Mouse (Mus musculus) layer of hippocampus, adult 11-12 months (tissue): ENCODE data around the gene Vmn2r19.
A peak's percentile ranks its signal among the peaks of the same experiment; 100 is the strongest.
"Not testable (repeated sequence)": the region's sequence is repeated elsewhere in the genome, so short reads cannot be mapped to it uniquely, and the experiment has no call there.

Source experiments
- DNase-seq: peaks from one replicate; pipeline ENCODE4 v3.0.0; 2022; ENCODE audit warnings: low spot score

The Vmn2r19 gene

DNA sequence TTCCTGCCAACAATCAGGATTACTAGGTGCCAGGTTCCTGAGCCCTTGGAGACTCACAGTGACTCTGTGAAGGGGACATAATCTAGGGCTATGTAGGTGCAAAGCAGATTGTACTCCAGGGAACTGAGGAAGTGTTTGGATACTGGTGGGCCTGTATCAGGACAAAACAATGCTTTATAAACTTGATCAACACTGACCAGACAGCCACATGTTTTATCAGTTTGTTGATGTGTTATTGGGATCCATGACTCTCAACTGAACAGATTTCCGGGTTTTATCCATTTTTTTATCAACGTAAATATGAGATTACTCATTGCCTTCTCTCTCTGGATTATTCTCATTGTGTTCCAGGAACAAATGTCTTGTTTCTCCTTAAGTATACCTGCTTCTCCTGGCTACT is at the start of gene Vmn2r19:
Vmn2r19 (plus strand) TSS at position 301 of the 400 bp plus-strand sequence.
- no peak for DNase-seq

DNA sequence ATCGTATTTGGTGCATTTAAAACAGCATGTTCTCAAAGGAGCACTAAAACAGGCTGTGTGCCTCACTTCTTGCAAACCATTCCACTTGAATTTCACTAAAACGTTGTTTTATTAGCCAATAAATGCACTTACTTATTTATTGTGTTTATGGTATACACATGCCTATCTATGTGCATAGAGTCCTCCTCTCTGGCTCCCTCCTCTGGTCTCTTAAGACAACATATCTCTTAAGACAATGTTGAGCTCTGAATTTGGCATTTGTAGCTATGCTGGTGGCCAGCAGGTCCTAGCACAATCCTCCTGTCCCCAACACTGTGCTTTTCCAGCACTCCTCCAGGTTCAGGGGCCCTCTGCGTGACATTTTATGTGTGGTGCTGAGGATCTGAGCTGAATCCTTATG is 49.2 kb upstream of the Vmn2r19 start:
- no peak for DNase-seq

DNA sequence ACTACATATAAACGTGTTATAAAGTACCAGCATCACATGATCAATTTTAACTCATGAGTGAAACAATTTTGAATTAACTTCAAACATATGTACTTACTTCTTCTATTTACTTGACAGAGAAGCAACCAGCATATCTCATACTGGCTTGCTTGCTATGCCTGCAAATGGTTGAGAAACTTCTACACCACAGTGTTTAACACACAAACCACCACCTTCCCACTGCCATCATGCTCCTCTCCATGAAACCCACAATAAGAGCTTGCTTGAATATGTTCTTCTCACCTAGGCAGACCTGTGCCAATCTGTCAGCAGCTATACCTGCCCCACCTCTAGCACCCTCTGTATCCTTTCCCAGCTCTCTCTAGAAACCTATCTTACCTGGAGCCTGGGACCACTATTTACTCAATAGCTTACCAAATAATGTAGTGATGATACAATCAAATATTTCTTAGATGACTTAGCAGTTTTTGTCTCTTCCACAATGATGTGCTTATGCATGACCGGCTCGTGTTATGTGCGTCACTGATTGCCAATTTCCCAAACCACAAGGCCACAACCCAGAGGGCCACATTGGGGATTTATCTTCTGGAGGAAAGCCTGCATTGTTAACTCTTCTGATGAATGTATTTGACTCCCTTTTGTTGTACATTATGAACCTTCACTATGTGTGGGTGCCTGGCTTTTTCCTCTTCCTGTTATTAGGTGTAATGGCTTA is 48.1 kb upstream of the Vmn2r19 start:
- no peak for DNase-seq

DNA sequence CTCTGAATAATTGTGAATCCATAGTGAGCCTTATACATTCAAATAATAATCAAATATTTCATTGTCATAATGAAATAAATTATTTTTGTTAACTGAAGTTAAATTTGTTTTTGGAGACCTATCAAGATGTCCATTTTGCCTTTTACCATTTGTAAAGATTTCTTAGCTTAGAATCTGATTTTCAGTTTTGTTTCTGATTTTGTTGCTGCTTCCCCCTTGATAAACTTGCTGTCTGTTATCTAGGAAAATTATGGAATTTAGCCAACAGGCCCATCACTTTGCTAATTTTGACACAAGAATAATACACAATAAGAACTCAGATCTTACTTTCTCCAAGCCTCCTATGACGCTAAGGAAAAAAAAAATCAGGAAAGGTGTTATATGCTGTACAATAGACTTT is 47.3 kb upstream of the Vmn2r19 start:
- DNase-seq, result no peak

DNA sequence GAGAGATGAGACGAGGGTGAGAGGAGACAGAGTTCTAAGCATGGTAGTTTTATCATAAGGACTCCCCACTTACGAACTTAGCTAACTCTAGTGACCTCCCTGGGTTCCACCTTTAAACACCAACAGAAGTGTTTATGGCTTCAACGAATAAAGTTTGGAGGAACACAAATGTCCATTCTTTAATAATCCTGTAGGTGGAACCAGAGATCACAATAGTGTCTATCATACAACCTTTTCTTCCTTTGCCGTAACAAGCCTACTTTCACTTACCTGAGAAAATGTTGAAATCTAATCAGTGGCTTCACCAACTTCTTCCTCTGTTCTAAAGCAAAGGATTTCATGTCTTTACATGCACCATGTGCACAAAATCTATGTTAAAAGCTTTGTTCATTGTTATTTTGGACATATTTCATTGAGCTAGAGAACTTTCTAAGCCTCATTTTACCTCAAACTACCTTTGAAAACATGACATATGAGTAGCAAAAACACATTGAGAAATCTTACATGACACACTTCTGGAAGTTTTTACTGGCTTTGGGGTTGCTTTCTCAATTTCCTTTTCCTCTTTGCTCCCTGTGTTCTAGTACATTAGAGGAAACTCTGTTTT is 46.5 kb upstream of the Vmn2r19 start, which contains the start of gene Clec4d:
Clec4d (plus strand) TSS at position 557 of the 607 bp plus-strand sequence.
- no peak for DNase-seq

DNA sequence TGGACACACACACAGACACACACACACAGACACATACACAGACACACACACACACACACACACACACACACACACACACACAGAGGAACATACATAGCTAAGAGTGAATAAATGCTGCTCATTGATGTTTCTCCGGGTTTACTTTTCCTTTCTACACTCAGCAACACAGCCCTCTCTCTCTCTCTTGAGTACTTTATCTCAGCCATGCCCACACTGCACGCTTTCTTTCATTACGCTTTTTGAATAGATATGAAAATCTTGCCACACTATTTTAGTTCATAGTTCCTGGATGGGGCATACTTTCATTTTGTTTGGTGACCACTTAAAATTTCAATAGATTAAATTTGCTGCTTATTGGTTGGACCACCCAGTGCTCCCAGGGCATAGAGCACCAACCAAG is 43.9 kb upstream of the Vmn2r19 start:
- DNase-seq, result no peak

DNA sequence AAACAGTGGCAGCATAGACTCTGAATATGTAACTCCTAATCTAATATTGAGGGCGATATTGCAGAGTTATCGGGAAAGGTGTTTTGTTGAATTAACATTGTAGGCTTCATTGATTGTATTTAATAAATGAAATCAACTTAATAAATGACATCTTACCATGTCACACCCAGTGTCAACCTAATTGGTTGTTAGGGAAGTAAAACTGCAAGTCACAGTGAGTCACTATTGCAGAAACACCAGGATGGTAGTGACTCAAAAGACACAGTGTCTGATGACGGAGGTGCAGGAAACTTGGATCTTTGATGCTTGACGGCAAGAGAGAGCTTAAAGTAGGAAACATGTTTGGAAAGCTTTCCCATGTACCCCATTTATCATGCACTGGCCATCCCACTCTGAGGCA is 42.3 kb upstream of the Vmn2r19 start:
- DNase-seq, result no peak

DNA sequence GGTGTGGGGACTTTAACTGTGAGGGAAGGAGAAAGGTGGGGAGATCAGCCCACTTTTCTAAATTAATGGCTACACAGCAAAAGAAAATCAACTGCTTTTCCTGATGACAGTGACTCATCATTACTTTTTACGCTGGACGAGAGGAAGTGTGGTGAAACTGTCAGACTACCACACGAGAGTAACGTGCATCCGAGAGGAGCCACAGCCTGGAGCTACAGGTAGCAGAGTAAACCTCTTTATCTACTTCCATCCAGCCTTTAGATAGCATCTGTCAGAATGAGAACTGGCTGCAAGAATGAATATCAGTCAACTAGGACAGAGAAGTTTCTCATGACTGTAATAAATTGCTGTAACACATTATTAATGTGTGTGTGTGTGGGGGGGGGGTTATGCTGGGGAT is 41.2 kb upstream of the Vmn2r19 start:
- no peak for DNase-seq

DNA sequence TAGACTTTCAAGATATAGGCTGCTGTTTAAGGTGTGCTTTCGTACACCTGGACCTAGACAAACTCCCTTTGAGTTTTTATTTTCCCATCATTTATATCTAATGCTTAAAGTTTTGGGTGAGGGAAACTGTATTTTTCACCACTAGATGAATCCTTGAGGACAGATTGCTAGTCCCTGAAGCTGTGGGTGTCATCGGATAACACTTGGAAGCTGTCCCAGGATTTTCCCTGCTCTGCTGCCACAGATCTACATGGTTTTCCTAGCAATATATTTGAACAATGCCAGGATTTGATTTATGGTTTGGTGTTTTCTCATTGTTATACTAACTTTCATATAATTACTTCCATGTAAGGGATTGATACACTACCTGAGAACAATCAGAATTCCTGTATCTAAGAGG is 28.7 kb upstream of the Vmn2r19 start:
- peak; percentile 9 for DNase-seq

DNA sequence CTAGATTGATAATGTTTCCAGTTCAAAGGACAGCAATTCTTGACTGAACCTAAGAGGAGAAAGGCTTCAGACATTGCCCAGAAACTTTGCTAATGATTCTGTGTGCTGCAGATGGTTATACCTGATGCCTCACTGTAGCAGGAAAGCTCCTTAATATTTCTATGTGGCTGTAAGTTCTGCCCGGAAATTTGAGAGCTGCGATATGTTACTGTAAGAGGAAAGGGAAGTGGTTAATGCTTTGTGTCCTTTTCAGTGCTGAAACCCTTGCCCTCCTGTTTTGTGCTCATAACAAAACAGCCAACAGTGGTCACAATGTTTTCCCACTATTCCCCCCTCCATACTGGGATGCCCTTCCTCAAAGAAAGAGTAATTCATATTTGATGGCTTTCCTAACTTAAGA is 21.8 kb upstream of the Vmn2r19 start:
- DNase-seq, result no peak

DNA sequence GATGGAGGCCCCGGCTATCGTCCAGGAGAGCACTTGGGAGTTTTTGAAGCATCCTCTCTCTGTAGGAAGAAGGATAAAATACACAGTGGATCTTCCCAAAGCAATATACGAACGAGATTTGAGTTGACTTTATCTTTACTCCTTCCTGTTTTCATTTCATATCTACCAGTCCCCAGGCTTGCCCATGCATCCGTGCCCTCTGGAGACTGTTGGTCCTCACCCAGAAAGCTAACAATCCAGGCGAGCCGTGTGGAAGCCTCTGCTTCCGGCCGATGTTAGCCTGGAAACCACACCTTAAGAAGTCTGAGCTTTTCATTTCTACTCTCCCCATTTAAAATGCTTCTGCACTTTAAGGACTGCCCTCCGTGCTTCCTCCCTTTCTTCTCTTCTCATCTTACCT is 19.2 kb upstream of the Vmn2r19 start:
- no peak for DNase-seq

DNA sequence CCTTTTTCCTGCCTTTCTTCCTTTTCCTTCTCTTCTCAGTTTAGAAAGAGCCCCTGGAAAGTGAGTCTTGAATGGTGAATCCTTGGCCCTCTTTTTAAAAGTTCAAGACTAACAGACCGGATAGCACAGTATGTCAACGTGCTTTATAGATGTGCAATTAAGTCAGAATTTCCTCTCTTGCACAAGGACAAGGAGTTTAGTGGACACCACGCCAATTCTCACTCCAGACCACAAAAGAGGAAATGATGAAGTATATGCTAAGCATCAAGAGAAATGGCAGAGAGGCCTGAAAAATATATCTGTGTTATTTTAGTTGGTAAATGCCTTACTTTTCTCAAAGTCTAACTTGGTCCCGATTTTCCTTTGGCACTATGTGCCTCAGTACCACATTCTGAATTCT is 18.4 kb upstream of the Vmn2r19 start, which contains the start of gene Clec4e:
Clec4e (minus strand) TSS at position 118 of the 400 bp plus-strand sequence.
- no peak for DNase-seq

DNA sequence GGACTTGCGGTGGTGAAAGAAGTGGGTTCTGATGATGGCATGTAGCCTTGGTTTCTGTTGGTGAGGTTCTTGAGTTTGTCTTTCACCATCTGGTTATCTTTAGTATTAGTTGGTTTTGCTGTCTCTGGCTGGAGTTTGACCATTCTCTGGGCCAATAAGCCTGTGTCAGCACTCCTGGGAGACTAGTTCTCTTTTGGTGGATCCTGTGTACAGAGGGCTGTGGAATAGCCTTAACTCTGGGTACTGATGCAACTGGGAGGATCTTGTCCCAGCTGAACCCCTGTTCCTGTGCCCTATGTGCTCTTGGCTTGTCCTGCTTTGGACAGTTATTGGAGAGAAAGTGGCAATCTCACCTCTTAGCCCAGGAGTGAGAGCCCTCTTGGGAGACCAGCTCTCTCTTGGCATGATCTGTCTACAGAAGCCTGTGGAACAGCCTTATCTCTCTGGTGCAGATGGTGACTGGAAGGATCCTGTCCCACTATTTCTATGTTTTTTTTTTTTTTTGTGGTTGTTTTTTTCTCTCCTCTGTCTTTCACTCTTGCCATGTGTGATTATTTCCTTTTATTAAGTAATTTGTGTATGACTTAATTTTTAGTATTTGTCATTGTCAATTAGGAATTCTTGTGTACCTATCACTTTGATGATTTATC is 15.3 kb upstream of the Vmn2r19 start:
- DNase-seq, result no peak

DNA sequence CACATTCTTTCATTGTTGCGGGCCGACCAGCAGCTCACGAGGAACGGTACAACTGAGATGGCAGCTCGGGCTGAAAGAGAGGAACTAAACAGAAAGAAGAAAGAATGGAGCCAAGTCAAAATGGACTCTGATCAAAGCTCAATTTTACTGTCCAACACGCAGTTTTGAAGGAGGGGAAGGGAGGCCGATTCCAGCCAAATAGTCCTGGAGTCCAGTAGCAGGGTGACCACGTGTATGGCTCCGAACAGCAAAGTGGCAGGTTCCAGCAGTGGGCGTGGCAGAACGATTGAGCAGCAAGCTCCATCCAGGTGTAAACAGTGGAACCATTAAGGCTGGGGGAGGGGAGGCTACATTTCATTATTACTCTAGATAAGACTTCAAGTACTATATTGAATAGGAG is 14.6 kb upstream of the Vmn2r19 start:
- not testable (repeated sequence) for DNase-seq

DNA sequence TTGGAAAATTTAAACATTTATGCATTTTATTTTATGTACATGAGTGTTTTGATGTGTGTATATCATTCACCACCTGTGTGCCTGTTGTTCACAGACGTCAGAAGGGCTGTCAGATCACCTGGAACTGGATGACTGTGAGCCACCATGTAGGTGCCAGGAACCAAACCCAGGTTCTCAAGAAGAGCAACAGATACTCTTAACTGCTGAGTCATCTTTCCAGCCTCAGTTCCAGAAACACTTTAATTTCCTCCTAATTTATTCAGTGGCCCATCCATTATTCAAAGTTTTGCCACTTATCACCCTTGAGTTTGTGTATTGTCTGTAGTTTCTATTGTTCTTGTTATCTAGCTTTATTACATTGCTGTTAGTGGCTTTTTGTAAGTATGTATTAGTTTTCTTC is 11.4 kb upstream of the Vmn2r19 start:
- no peak for DNase-seq

DNA sequence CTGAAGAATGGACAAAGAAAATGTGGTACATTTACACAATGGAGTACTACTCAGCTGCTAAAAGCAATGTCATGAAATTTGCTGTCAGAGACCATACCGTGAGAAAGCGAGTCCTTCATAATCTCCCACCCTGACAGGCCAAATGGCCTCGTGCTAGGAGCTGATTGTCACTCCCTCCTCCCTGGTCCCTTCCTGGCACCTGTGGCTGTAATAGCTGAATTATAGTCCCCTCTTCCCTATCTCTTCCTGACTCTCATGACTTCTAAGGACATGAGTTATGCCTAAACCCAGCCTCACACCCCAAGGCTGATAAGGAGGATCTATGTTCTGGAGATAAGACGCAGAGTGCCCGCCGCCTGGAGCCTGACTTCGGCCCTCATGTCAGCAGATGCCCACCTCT is 1.8 kb upstream of the Vmn2r19 start:
- DNase-seq, result not testable (repeated sequence)

DNA sequence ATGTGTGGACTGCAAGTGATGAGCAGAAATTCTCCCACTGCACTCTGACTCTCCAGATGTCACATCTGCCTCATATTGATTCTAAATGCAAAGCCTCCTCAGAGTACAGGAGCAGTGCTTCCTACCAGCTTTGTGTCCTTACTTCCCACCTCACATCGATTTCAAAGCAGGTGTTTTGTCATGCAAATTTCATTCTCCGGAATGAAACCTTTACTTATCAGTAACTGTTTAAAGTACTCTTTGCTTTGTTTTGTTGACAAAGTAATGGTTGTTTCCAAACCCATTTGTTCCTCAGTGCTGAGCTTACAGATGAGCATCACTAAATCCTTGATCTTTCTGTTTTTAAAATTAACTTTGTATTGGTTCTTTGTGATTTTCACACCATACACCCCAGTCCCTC is 24.4 kb downstream of the Vmn2r19 start:
- no peak for DNase-seq

DNA sequence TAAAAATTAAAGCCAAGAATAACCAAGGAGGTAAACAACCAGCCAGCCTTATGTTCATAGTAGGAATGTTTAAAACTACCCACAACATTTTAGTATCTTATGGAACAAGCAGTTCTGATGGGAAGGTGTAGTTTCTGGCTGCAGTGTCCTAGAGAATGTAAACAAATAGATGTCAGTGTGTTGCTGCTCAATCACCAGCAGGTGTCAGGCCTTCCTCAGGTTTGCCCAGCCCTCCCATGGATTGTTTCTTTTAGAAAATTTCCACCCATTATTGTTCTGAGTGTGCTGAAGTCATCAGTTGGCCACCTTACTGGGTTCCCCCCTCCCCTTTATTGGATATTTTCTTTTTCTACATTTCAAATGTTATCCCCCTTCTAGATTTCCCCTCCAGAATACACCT is 32.0 kb downstream of the Vmn2r19 start:
- DNase-seq, result peak; percentile 5

DNA sequence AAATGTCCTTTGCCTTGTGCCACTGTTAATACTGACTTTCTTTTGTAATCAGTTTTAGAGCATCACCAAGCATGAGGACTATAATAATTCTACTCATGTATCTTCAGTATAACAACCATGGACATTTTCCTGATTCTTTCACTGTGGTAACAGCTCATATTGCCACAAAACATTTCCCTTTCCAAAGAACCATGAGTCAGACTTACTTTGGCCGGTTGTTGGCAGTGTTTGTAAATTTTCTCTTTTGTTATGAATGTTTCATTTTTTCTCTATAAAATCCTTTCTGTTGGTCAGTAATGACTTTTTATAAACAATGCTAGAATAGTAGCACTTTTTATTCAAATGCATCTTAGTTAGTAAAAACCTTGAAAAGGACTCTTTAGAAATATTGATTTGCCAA is 38.0 kb downstream of the Vmn2r19 start:
- no peak for DNase-seq
